Mouse (Mus musculus) myocyte (in vitro differentiated cells): ENCODE results near the gene Amz2.

ENCODE experiments used
- CEBPB ChIP-seq: IDR thresholded peaks from 2 replicates; pipeline ENCODE4 v1.6.1; 2011; ENCODE audit warnings: mild to moderate bottlenecking, moderate library complexity; ENCODE audit not compliant: poor library complexity, insufficient read depth, severe bottlenecking
- E2F4 ChIP-seq: IDR thresholded peaks from one replicate; pipeline ENCODE4 v1.6.1; 2011; ENCODE audit warnings: mild to moderate bottlenecking, control low read depth, moderate library complexity; ENCODE audit not compliant: insufficient read depth
- MYOD1 ChIP-seq, 3 experiments: IDR thresholded peaks; one replicate each; pipeline ENCODE4 v1.6.1; 2011; ENCODE audit warnings: control low read depth in 2 of 3, low read depth in 2 of 3, mild to moderate bottlenecking in 2 of 3, moderate library complexity in 1 of 3; ENCODE audit not compliant: insufficient read length in 2 of 3, control insufficient read depth in 1 of 3
- MYOG ChIP-seq, 3 experiments: IDR thresholded peaks; one replicate each; pipeline ENCODE4 v1.6.1; 2011; ENCODE audit warnings: control low read depth in 2 of 3, low read depth in 2 of 3, mild to moderate bottlenecking in 2 of 3; ENCODE audit not compliant: insufficient read length in 2 of 3, control insufficient read depth in 1 of 3, insufficient read depth in 1 of 3
- POLR2A ChIP-seq: IDR thresholded peaks from one replicate; pipeline ENCODE4 v1.6.1; 2011; ENCODE audit warnings: low read depth, mild to moderate bottlenecking, control low read depth, moderate library complexity; ENCODE audit not compliant: insufficient read length
- POLR2AphosphoS2 ChIP-seq: IDR thresholded peaks from one replicate; pipeline ENCODE4 v1.6.1; 2011; ENCODE audit warnings: low read depth, control low read depth; ENCODE audit not compliant: insufficient read length
- TCF12 ChIP-seq: IDR thresholded peaks from one replicate; pipeline ENCODE4 v1.6.1; 2011; ENCODE audit warnings: mild to moderate bottlenecking, control low read depth; ENCODE audit not compliant: poor library complexity, insufficient read depth, severe bottlenecking
- TCF3 ChIP-seq: IDR thresholded peaks from one replicate; pipeline ENCODE4 v1.6.1; 2011; ENCODE audit warnings: low read depth, control low read depth; ENCODE audit not compliant: insufficient read length
- USF1 ChIP-seq: IDR thresholded peaks from one replicate; pipeline ENCODE4 v1.6.1; 2011; ENCODE audit warnings: low read depth, mild to moderate bottlenecking, control low read depth, moderate library complexity

GRCm38 (mm10) chr11:109442166-109442730 is 16.5 kb downstream of the Amz2 start:
- TF ChIP-seq TCF3 (no peak), E2F4 (no peak), USF1 (no peak), POLR2A (no peak), MYOG (IDR thresholded peaks at IDR 0.05; ENCODE audit: control insufficient read depth in 1 of 3, insufficient read depth in 1 of 3, insufficient read length in 2 of 3, low read depth in 2 of 3) (no peak), POLR2AphosphoS2 (no peak), CEBPB (no peak), TCF12 (peak; percentile 15), MYOD1 (IDR thresholded peaks at IDR 0.05; ENCODE audit: control insufficient read depth in 1 of 3, insufficient read length in 2 of 3, low read depth in 2 of 3) (peak; percentile 39 to 80 (median 58))
